Mouse (Mus musculus) MEL (cell line): ENCODE results near the gene Klf11. TPM values are rescaled to one million over a fixed set of nuclear protein-coding genes. Genes with fewer than 3 reads are reported as not detected.

Experiments used
- DNase-seq: peaks from one replicate; pipeline ENCODE4 v3.0.0; 2011; ENCODE audit warnings: low read depth, low spot score
- H3K27ac ChIP-seq: 2 replicates; pipeline ENCODE4 v1.5.1; 2012; ENCODE audit warnings: low read depth, mild to moderate bottlenecking, control low read depth, low read length, moderate library complexity; ENCODE audit not compliant: control insufficient read depth
- H3K27me3 ChIP-seq, 2 experiments: fragments of 150-350 bp in 1 of 2; sonication (generic) in 1 of 2; 2 replicates each; pipeline ENCODE4 v1.6.1; 2012; ENCODE audit warnings: low read length in 2 of 2, mild to moderate bottlenecking in 2 of 2, improper control_type of control experiment in 1 of 2, moderate library complexity in 1 of 2; ENCODE audit not compliant: insufficient read depth in 2 of 2, control insufficient read depth in 1 of 2
- H3K36me3 ChIP-seq, 2 experiments: 2 replicates each; pipeline ENCODE4 v1.6.1; 2012 to 2014; ENCODE audit warnings: low read length in 2 of 2, improper control_type of control experiment in 1 of 2, inconsistent platforms in 1 of 2, mild to moderate bottlenecking in 1 of 2; ENCODE audit not compliant: insufficient read depth in 2 of 2, control insufficient read depth in 1 of 2
- H3K4me1 ChIP-seq, 2 experiments: fragments of 150-350 bp in 1 of 2; sonication (generic) in 1 of 2; 2 replicates each; pipeline ENCODE4 v1.6.1; 2012; ENCODE audit warnings: low read length in 2 of 2, improper control_type of control experiment in 1 of 2, mild to moderate bottlenecking in 1 of 2; ENCODE audit not compliant: insufficient read depth in 2 of 2, control insufficient read depth in 1 of 2
- H3K4me3 ChIP-seq, 2 experiments: fragments of 150-350 bp in 1 of 2; sonication (generic) in 1 of 2; 2 replicates each; pipeline ENCODE4 v1.5.1; 2012; ENCODE audit warnings: low read depth in 2 of 2, low read length in 2 of 2, mild to moderate bottlenecking in 2 of 2, moderate library complexity in 2 of 2, control low read depth in 1 of 2, improper control_type of control experiment in 1 of 2; ENCODE audit not compliant: control insufficient read depth in 1 of 2, insufficient read depth in 1 of 2
- H3K79me2 ChIP-seq: 2 replicates; pipeline ENCODE4 v1.6.1; 2012; ENCODE audit warnings: mild to moderate bottlenecking, low read length, moderate library complexity; ENCODE audit not compliant: control insufficient read depth, poor library complexity, insufficient read depth
- H3K9ac ChIP-seq: 2 replicates; pipeline ENCODE4 v1.6.1; 2012; ENCODE audit warnings: low read depth, mild to moderate bottlenecking, control low read depth, low read length, moderate library complexity; ENCODE audit not compliant: control insufficient read depth, poor library complexity, severe bottlenecking
- H3K9me3 ChIP-seq: fragments of 150-350 bp; sonication (generic); replicated peaks from 2 replicates; pipeline ENCODE4 v1.6.1; 2012; ENCODE audit warnings: mild to moderate bottlenecking, low read length, improper control_type of control experiment, moderate library complexity; ENCODE audit not compliant: insufficient read depth
- BHLHE40 ChIP-seq: IDR thresholded peaks from 2 replicates; pipeline ENCODE4 v1.6.1; 2012; ENCODE audit warnings: low read depth, mild to moderate bottlenecking, inconsistent platforms, low read length, improper control_type of control experiment, borderline replicate concordance
- CHD2 ChIP-seq: IDR thresholded peaks from 2 replicates; pipeline ENCODE4 v1.6.1; 2011; ENCODE audit warnings: low read length, improper control_type of control experiment
- ELF1 ChIP-seq: IDR thresholded peaks from 2 replicates; pipeline ENCODE4 v1.6.1; 2014; ENCODE audit warnings: low read depth, mild to moderate bottlenecking, inconsistent platforms, low read length, improper control_type of control experiment, moderate library complexity
- EP300 ChIP-seq, 2 experiments: IDR thresholded peaks; 2 replicates each; pipeline ENCODE4 v1.6.1; 2011; ENCODE audit warnings: improper control_type of control experiment in 2 of 2, low read length in 2 of 2, low read depth in 1 of 2, mild to moderate bottlenecking in 1 of 2
- GATA1 ChIP-seq: IDR thresholded peaks from 2 replicates; pipeline ENCODE4 v1.6.1; 2011; ENCODE audit warnings: low read depth, low read length, improper control_type of control experiment
- MAFK ChIP-seq: IDR thresholded peaks from 2 replicates; pipeline ENCODE4 v1.6.1; 2011; ENCODE audit warnings: low read depth, mild to moderate bottlenecking, low read length, improper control_type of control experiment, borderline replicate concordance
- MAX ChIP-seq: IDR thresholded peaks from 2 replicates; pipeline ENCODE4 v1.6.1; 2011; ENCODE audit warnings: low read length, improper control_type of control experiment
- MYB ChIP-seq: IDR thresholded peaks from 2 replicates; pipeline ENCODE4 v1.6.1; 2011; ENCODE audit warnings: mild to moderate bottlenecking, low read depth, low read length, improper control_type of control experiment
- NELFE ChIP-seq: IDR thresholded peaks from 2 replicates; pipeline ENCODE4 v1.6.1; 2011; ENCODE audit warnings: low read depth, low read length, improper control_type of control experiment
- POLR2A ChIP-seq, 2 experiments: IDR thresholded peaks; 2 replicates each; pipeline ENCODE4 v1.6.1; 2011 to 2012; ENCODE audit warnings: low read length in 2 of 2, mild to moderate bottlenecking in 2 of 2, control low read depth in 1 of 2, improper control_type of control experiment in 1 of 2, low read depth in 1 of 2, moderate library complexity in 1 of 2; ENCODE audit not compliant: control insufficient read depth in 1 of 2, insufficient read depth in 1 of 2, poor library complexity in 1 of 2
- RAD21 ChIP-seq: IDR thresholded peaks from 2 replicates; pipeline ENCODE4 v1.6.1; 2011; ENCODE audit warnings: mild to moderate bottlenecking, low read depth, low read length, improper control_type of control experiment
- SIN3A ChIP-seq: IDR thresholded peaks from 2 replicates; pipeline ENCODE4 v1.6.1; 2012; ENCODE audit warnings: low read length, improper control_type of control experiment, inconsistent platforms
- SMC3 ChIP-seq: IDR thresholded peaks from 2 replicates; pipeline ENCODE4 v1.6.1; 2011; ENCODE audit warnings: low read depth, low read length, improper control_type of control experiment
- TCF12 ChIP-seq: IDR thresholded peaks from 2 replicates; pipeline ENCODE4 v1.6.1; 2014; ENCODE audit warnings: low read depth, mild to moderate bottlenecking, inconsistent platforms, low read length, improper control_type of control experiment, moderate library complexity
- USF1 ChIP-seq: IDR thresholded peaks from 2 replicates; pipeline ENCODE4 v1.6.1; 2014; ENCODE audit warnings: low read depth, mild to moderate bottlenecking, inconsistent platforms, low read length, improper control_type of control experiment, moderate library complexity
- ZKSCAN1 ChIP-seq: IDR thresholded peaks from 2 replicates; pipeline ENCODE4 v1.6.1; 2012; ENCODE audit warnings: low read depth, mild to moderate bottlenecking, inconsistent platforms, low read length, improper control_type of control experiment, moderate library complexity
- ZMIZ1 ChIP-seq: IDR thresholded peaks from 2 replicates; pipeline ENCODE4 v1.6.1; 2012; ENCODE audit warnings: low read depth, mild to moderate bottlenecking, inconsistent platforms, low read length, improper control_type of control experiment, moderate library complexity
- ZNF384 ChIP-seq: IDR thresholded peaks from 2 replicates; pipeline ENCODE4 v1.6.1; 2012; ENCODE audit warnings: low read depth, mild to moderate bottlenecking, inconsistent platforms, low read length, improper control_type of control experiment
- polyA plus RNA-seq, 2 experiments: library from polyadenylated mRNA; stranded (reverse) in 1 of 2; unstranded in 1 of 2; fragments of >175 nt in 1 of 2; fragments of >200 nt in 1 of 2; gene quantifications; 2 replicates each; pipeline versions ENCODE4 v1.2.1 to v1.2.4; 2012; ENCODE audit warnings: low replicate concordance in 2 of 2, low read depth in 1 of 2; ENCODE audit not compliant: insufficient read length in 2 of 2, insufficient read depth in 1 of 2, missing spikeins in 1 of 2
- total RNA-seq: library from RNA; depleted of rRNA; stranded (reverse); fragments of 300-350 nt; gene quantifications from 2 replicates; pipeline ENCODE4 v1.2.3, GENCODE M21; 2012

Klf11 gene
- total and polyA plus RNA-seq, 3 experiments = 2.4 to 7.2 TPM; not detected in 1

GRCm38 (mm10) chr12:24632404-24632803, 18.7 kb upstream of the Klf11 start:
- Histone ChIP-seq H3K9me3 (no peaks in the 10 kb centered on the region), H3K36me3 (peaks cover 0 to 14% of the 10 kb centered on the region in 2 experiments; a peak in 2 of 4 replicates), H3K27ac (no peak overlapping the region), H3K79me2 (no peaks in the 10 kb centered on the region), H3K4me3 (no peak overlapping the region), H3K9ac (no peak overlapping the region), H3K4me1 (peaks cover 5 to 23% of the 10 kb centered on the region in 2 experiments; a peak in 3 of 4 replicates), H3K27me3 (no peaks in the 10 kb centered on the region)
- TF ChIP-seq ZNF384 = no peak
- no peak for TF ChIP-seq ZMIZ1
- no peak for DNase-seq

DNA sequence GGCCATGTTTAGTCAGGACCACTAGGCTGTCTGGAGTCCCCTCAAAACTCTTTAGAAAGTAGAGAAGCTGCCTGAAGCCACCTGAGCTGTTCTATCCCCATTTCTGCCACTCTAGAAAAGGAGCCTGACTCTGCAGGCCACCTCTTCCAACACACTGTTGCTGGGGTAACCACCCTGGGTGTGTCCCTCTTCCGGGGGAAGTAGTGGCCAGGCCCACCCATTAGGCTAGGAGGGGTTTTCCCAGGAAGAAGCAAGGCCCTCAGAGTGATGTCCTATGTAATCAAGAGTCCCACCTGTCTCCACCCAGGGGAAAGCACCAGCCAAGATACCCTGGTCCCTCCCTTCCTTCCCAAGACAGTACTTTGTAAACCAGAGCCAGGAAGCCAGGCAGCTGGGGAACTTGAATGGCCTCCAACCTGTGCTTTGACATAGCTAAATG, 17.3 kb upstream of the Klf11 start:
- no peak for TF ChIP-seq RAD21
- TF ChIP-seq TCF12 = no peak
- TF ChIP-seq GATA1 = no peak
- TF ChIP-seq ELF1 = no peak
- no peak for TF ChIP-seq USF1
- no peak; the same call in 1 of the 2 replicates for TF ChIP-seq SIN3A
- no peak for TF ChIP-seq MYB
- no peak for TF ChIP-seq POLR2A (IDR thresholded peaks at IDR 0.05; ENCODE audit: control insufficient read depth in 1 of 2, insufficient read depth in 1 of 2, low read depth in 1 of 2, low read length in 2 of 2, poor library complexity in 1 of 2)
- no peak for TF ChIP-seq ZKSCAN1
- no peak for TF ChIP-seq BHLHE40
- TF ChIP-seq CHD2 = no peak
- TF ChIP-seq EP300 (IDR thresholded peaks at IDR 0.05; ENCODE audit: low read depth in 1 of 2, low read length in 2 of 2) = no peak
- no peak for TF ChIP-seq SMC3
- no peak for TF ChIP-seq MAFK
- no peak for TF ChIP-seq NELFE
- TF ChIP-seq MAX = no peak
- Histone ChIP-seq H3K4me1 (peaks cover 5 to 23% of the 10 kb centered on the region in 2 experiments; a peak in 3 of 4 replicates), H3K9me3 (no peaks in the 10 kb centered on the region), H3K36me3 (peaks cover 0 to 14% of the 10 kb centered on the region in 2 experiments; a peak in 2 of 4 replicates), H3K27me3 (no peaks in the 10 kb centered on the region), H3K9ac (no peak overlapping the region), H3K27ac (peak overlapping the region; percentile 57), H3K4me3 (no peak overlapping the region), H3K79me2 (no peaks in the 10 kb centered on the region)
- DNase-seq = peak; percentile 42
